Mouse (Mus musculus): ENCODE measurements at regions not wholly inside any gene's neighbourhood (a gene's known extent, or its start where the extent isn't known, plus 50 kb on each side); places are given as distances from the start of the nearest gene placed in this dataset.

DNA sequence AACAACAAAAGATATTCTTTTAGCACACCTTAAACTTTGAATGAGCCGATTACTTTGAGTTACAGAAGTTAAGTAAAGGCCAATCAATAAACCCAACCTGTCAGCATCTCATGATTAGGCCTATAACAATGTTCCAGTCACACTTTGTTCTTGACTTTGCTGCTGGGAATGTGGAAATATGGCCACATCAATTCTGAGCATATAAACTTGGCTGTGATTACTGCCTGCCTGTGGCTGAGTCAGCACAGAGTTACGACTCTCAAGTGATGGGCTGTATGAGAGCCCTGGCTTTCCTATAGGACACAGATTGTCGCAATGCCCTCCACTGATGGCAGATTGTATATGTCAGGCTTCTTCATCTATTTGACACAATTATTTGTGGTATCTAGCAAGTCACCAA, 152.6 kb downstream of the Tm4sf1 start:
- Histone ChIP-seq H3K4me1 (ENCODE audit: control insufficient read depth, insufficient read depth, low read length) (no peaks in the 10 kb centered on the region), H3K27ac (ENCODE audit: low read depth, low read length) (no peak overlapping the region), H3K4me2 (no peak overlapping the region), H3K9ac (ENCODE audit: low read depth, low read length) (no peak overlapping the region), H3K27me3 (ENCODE audit: control insufficient read depth, insufficient read depth, low read length) (no peaks in the 10 kb centered on the region), H3K4me3 (ENCODE audit: low read depth, low read length) (no peak overlapping the region), H3K36me3 (ENCODE audit: control insufficient read depth, insufficient read depth, low read length) (no peaks in the 10 kb centered on the region), H3K9me3 (replicated peaks; ENCODE audit: control insufficient read depth, low read length) (no peaks in the 10 kb centered on the region)
- ATAC-seq (replicated peaks; ENCODE audit: insufficient number of reproducible peaks, low FRiP score, low TSS enrichment), result no peak
- 79% methylated on average over 3 of the region's 3 CpGs for WGBS (ENCODE audit: insufficient replicate concordance)

DNA sequence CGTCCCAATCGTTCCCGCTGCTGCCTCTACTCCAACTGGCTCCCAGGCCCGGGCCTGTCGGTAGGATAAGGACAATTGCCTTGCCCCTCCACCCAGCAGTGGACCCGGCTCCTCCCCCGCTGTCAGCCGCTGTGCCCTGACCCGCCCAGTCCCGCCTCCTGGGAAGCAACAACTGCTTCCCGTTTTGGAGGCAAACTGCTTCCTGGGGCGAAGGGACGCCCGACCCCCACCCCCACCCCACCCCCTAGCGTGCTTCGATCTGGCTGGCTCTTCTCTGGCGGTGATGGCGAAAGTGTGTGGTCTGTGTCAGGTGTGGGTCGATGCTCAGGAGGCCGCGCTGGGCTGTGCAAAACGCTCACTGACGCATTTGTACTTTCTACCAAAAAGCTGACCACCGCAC, 164.9 kb downstream of the Tm4sf1 start:
- H3K27ac ChIP-seq (ENCODE audit: low read depth, low read length), result no peak overlapping the region
- WGBS (ENCODE audit: insufficient replicate concordance), result 13% methylated on average over 24 of the region's 24 CpGs
- no peaks in the 10 kb centered on the region for H3K9me3 ChIP-seq (replicated peaks; ENCODE audit: control insufficient read depth, low read length)

GRCm38 (mm10) chr3:57128606-57129005, 173.2 kb downstream of the Tm4sf1 start:
- H3K4me2 ChIP-seq, result no peak overlapping the region
- no peaks in the 10 kb centered on the region for H3K4me1 ChIP-seq (ENCODE audit: control insufficient read depth, insufficient read depth, low read length)
- H3K4me3 ChIP-seq (ENCODE audit: low read depth, low read length), result no peak overlapping the region
- H3K27me3 ChIP-seq (ENCODE audit: control insufficient read depth, insufficient read depth, low read length), result no peaks in the 10 kb centered on the region
- H3K9ac ChIP-seq (ENCODE audit: low read depth, low read length), result no peak overlapping the region
- H3K9me3 ChIP-seq (replicated peaks; ENCODE audit: control insufficient read depth, low read length), result no peaks in the 10 kb centered on the region
- 65% methylated on average over 2 of the region's 2 CpGs for WGBS (ENCODE audit: insufficient replicate concordance)
- no peaks in the 10 kb centered on the region for H3K36me3 ChIP-seq (ENCODE audit: control insufficient read depth, insufficient read depth, low read length)
- H3K27ac ChIP-seq (ENCODE audit: low read depth, low read length), result no peak overlapping the region
- no peak for ATAC-seq (replicated peaks; ENCODE audit: insufficient number of reproducible peaks, low FRiP score, low TSS enrichment)

More for the DNA sequence above, 164.9 kb downstream of the Tm4sf1 start:
- Histone ChIP-seq H3K4me3 (ENCODE audit: low read depth, low read length) (peak overlapping the region; percentile 33), H3K4me2 (peak overlapping the region; percentile 60), H3K9ac (ENCODE audit: low read depth, low read length) (no peak overlapping the region), H3K36me3 (ENCODE audit: control insufficient read depth, insufficient read depth, low read length) (no peaks in the 10 kb centered on the region), H3K27me3 (ENCODE audit: control insufficient read depth, insufficient read depth, low read length) (no peaks in the 10 kb centered on the region), H3K4me1 (ENCODE audit: control insufficient read depth, insufficient read depth, low read length) (no peaks in the 10 kb centered on the region)
- peak; percentile 63 for ATAC-seq (replicated peaks; ENCODE audit: insufficient number of reproducible peaks, low FRiP score, low TSS enrichment)

- 64% methylated on average over 4 of the region's 4 CpGs for WGBS (ENCODE audit: insufficient replicate concordance)
- H3K4me2 ChIP-seq, result no peak overlapping the region
Observed at GRCm38 (mm10) chr3:57125792-57126485, 175.8 kb downstream of the Tm4sf1 start.

DNA sequence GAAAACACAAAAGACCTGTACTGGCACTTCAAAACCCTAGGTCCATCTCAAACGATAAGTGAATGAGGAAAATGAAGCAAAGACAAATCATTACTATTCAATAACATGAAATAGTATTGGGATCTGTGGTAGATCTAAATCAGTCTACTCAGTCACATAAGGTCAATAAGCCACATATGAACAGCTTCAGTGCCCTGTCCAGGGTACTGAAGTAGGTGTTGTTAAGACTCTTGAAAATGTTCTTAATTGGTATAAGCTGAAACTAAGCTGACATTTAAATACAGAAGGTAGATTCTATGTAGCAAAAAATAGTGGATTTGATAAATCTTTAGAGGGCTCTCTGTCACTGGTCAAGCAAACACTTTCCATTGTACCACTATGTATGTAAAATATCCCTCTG, 183.8 kb downstream of the Tm4sf1 start:
- no peak overlapping the region for H3K27ac ChIP-seq (ENCODE audit: low read depth, low read length)
- no peak overlapping the region for H3K4me3 ChIP-seq (ENCODE audit: low read depth, low read length)
- 77% methylated on average over 1 of the region's 1 CpGs for WGBS (ENCODE audit: insufficient replicate concordance)
- ATAC-seq (replicated peaks; ENCODE audit: insufficient number of reproducible peaks, low FRiP score, low TSS enrichment), result no peak
- no peaks in the 10 kb centered on the region for H3K4me1 ChIP-seq (ENCODE audit: control insufficient read depth, insufficient read depth, low read length)
- no peaks in the 10 kb centered on the region for H3K27me3 ChIP-seq (ENCODE audit: control insufficient read depth, insufficient read depth, low read length)
- no peak overlapping the region for H3K4me2 ChIP-seq
- H3K36me3 ChIP-seq (ENCODE audit: control insufficient read depth, insufficient read depth, low read length), result no peaks in the 10 kb centered on the region
- no peaks in the 10 kb centered on the region for H3K9me3 ChIP-seq (replicated peaks; ENCODE audit: control insufficient read depth, low read length)
- no peak overlapping the region for H3K9ac ChIP-seq (ENCODE audit: low read depth, low read length)

More at GRCm38 (mm10) chr3:57125792-57126485, 175.8 kb downstream of the Tm4sf1 start:
- Histone ChIP-seq H3K9me3 (replicated peaks; ENCODE audit: control insufficient read depth, low read length) (no peaks in the 10 kb centered on the region), H3K36me3 (ENCODE audit: control insufficient read depth, insufficient read depth, low read length) (no peaks in the 10 kb centered on the region), H3K27ac (ENCODE audit: low read depth, low read length) (no peak overlapping the region), H3K4me3 (ENCODE audit: low read depth, low read length) (no peak overlapping the region), H3K9ac (ENCODE audit: low read depth, low read length) (no peak overlapping the region), H3K27me3 (ENCODE audit: control insufficient read depth, insufficient read depth, low read length) (no peaks in the 10 kb centered on the region), H3K4me1 (ENCODE audit: control insufficient read depth, insufficient read depth, low read length) (no peaks in the 10 kb centered on the region)
- ATAC-seq (replicated peaks; ENCODE audit: insufficient number of reproducible peaks, low FRiP score, low TSS enrichment), result no peak

DNA sequence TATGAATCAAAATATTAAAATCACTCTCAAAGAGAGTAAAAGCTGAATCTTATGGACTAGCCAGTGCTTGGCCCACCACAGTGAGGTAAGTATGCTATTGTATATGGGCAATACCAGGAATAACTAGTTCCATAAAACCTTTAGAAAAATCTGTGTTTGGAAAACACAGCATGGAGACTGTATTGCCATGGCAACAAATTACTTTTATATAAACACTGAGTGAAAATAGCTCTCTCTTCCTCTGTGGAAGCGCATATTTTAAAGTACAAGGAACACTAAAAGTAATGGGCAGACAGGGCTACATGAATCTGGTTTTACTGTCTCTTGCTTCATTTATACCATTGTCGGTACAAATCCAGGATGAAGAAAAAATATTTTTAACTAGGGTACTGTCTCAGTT, 199.5 kb downstream of the Tm4sf1 start:
- Histone ChIP-seq H3K4me1 (ENCODE audit: control insufficient read depth, insufficient read depth, low read length) (no peaks in the 10 kb centered on the region), H3K4me2 (no peak overlapping the region), H3K9ac (ENCODE audit: low read depth, low read length) (no peak overlapping the region), H3K27ac (ENCODE audit: low read depth, low read length) (no peak overlapping the region), H3K9me3 (replicated peaks; ENCODE audit: control insufficient read depth, low read length) (no peaks in the 10 kb centered on the region), H3K36me3 (ENCODE audit: control insufficient read depth, insufficient read depth, low read length) (no peaks in the 10 kb centered on the region), H3K27me3 (ENCODE audit: control insufficient read depth, insufficient read depth, low read length) (no peaks in the 10 kb centered on the region), H3K4me3 (ENCODE audit: low read depth, low read length) (no peak overlapping the region)
- ATAC-seq (replicated peaks; ENCODE audit: insufficient number of reproducible peaks, low FRiP score, low TSS enrichment), result no peak
- 73% methylated on average over 2 of the region's 2 CpGs for WGBS (ENCODE audit: insufficient replicate concordance)

DNA sequence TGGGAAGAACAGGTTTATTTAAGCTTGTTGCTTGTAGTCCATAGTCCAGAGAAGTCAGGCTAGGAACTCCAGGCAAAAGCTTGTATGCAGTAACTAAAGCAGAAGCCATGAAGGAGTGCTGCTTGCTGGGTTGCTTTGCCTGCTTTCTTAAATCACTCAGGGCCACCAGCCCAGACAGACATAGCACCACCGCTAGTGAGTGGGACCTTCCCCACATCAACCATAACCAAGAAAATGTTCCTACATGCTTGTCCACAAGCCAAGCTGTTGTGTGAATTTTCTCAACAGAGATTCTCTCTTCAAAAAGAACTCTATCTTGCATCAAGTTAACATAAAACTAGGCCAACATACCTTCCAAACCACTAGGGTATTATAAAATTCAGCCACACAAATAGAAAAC, 201.3 kb downstream of the Tm4sf1 start:
- H3K4me2 ChIP-seq, result no peak overlapping the region
- no peak for ATAC-seq (replicated peaks; ENCODE audit: insufficient number of reproducible peaks, low FRiP score, low TSS enrichment)
- 83% methylated on average over 1 of the region's 1 CpGs for WGBS (ENCODE audit: insufficient replicate concordance)
- no peaks in the 10 kb centered on the region for H3K27me3 ChIP-seq (ENCODE audit: control insufficient read depth, insufficient read depth, low read length)
- no peak overlapping the region for H3K9ac ChIP-seq (ENCODE audit: low read depth, low read length)
- no peaks in the 10 kb centered on the region for H3K9me3 ChIP-seq (replicated peaks; ENCODE audit: control insufficient read depth, low read length)
- no peaks in the 10 kb centered on the region for H3K36me3 ChIP-seq (ENCODE audit: control insufficient read depth, insufficient read depth, low read length)
- no peaks in the 10 kb centered on the region for H3K4me1 ChIP-seq (ENCODE audit: control insufficient read depth, insufficient read depth, low read length)
- no peak overlapping the region for H3K27ac ChIP-seq (ENCODE audit: low read depth, low read length)
- no peak overlapping the region for H3K4me3 ChIP-seq (ENCODE audit: low read depth, low read length)

DNA sequence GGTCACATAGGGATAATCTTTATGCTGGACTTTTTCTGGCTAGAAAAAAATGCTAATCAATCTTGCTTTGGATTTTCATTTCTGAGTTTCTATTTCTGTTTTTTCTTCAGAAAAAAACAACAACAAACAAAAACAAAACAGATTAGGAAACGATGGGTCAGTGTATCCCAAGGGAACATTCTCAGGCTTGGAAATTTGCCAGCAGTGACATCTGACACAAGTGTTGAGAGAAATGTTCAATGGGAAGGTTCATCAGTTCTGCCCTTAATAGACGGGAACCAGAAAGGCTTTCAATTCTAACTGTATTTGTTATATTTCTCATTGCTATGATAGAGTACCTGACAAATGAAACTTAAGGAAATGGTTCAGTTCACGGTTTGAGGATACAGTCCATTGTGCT, 206.9 kb downstream of the Tm4sf1 start:
- H3K27ac ChIP-seq (ENCODE audit: low read depth, low read length), result no peak overlapping the region
- WGBS (ENCODE audit: insufficient replicate concordance), result 63% methylated on average over 3 of the region's 3 CpGs
- H3K36me3 ChIP-seq (ENCODE audit: control insufficient read depth, insufficient read depth, low read length), result no peaks in the 10 kb centered on the region
- no peaks in the 10 kb centered on the region for H3K27me3 ChIP-seq (ENCODE audit: control insufficient read depth, insufficient read depth, low read length)
- H3K4me1 ChIP-seq (ENCODE audit: control insufficient read depth, insufficient read depth, low read length), result no peaks in the 10 kb centered on the region
- no peak overlapping the region for H3K9ac ChIP-seq (ENCODE audit: low read depth, low read length)
- no peak for ATAC-seq (replicated peaks; ENCODE audit: insufficient number of reproducible peaks, low FRiP score, low TSS enrichment)
- no peak overlapping the region for H3K4me3 ChIP-seq (ENCODE audit: low read depth, low read length)
- H3K9me3 ChIP-seq (replicated peaks; ENCODE audit: control insufficient read depth, low read length), result no peaks in the 10 kb centered on the region
- no peak overlapping the region for H3K4me2 ChIP-seq

GRCm38 (mm10) chr3:57093201-57093940, 208.4 kb downstream of the Tm4sf1 start:
- 77% methylated on average over 1 of the region's 1 CpGs for WGBS (ENCODE audit: insufficient replicate concordance)
- no peak for ATAC-seq (replicated peaks; ENCODE audit: insufficient number of reproducible peaks, low FRiP score, low TSS enrichment)
- H3K4me3 ChIP-seq (ENCODE audit: low read depth, low read length), result no peak overlapping the region
- H3K4me2 ChIP-seq, result no peak overlapping the region
- no peaks in the 10 kb centered on the region for H3K36me3 ChIP-seq (ENCODE audit: control insufficient read depth, insufficient read depth, low read length)
- H3K9me3 ChIP-seq (replicated peaks; ENCODE audit: control insufficient read depth, low read length), result no peaks in the 10 kb centered on the region
- no peak overlapping the region for H3K27ac ChIP-seq (ENCODE audit: low read depth, low read length)
- H3K4me1 ChIP-seq (ENCODE audit: control insufficient read depth, insufficient read depth, low read length), result no peaks in the 10 kb centered on the region
- H3K9ac ChIP-seq (ENCODE audit: low read depth, low read length), result no peak overlapping the region
- no peaks in the 10 kb centered on the region for H3K27me3 ChIP-seq (ENCODE audit: control insufficient read depth, insufficient read depth, low read length)
